Mouse (Mus musculus) kidney, postnatal 0 days (tissue): Measurements from ENCODE around the gene Lmna. TPM values are rescaled to one million over a fixed set of nuclear protein-coding genes. Genes with fewer than 3 reads are reported as not detected.

Source experiments
- ATAC-seq: fragments of 200-750 bp; cut with Nextera tagmentation; replicated peaks from 2 replicates; pipeline ENCODE4 v1.8.0; 2017; ENCODE audit warnings: low read depth, moderate number of reproducible peaks, moderate TSS enrichment, moderate library complexity; ENCODE audit not compliant: low FRiP score
- DNase-seq: peaks from one replicate; pipeline ENCODE4 v3.0.0-alpha.2; 2016; ENCODE audit warnings: low spot score
- H3K27ac ChIP-seq: fragments of 300-500 bp; sonication (generic); 2 replicates; pipeline ENCODE4 v1.5.1; 2014; ENCODE audit warnings: mild to moderate bottlenecking
- H3K27me3 ChIP-seq: fragments of 300-500 bp; sonication (generic); 2 replicates; pipeline ENCODE4 v1.6.1; 2014; ENCODE audit warnings: low read length, mixed read lengths; ENCODE audit not compliant: insufficient read depth
- H3K36me3 ChIP-seq: fragments of 300-500 bp; sonication (generic); 2 replicates; pipeline ENCODE4 v1.6.1; 2014; ENCODE audit warnings: low read length, mixed read lengths; ENCODE audit not compliant: insufficient read depth
- H3K4me1 ChIP-seq: fragments of 300-500 bp; sonication (generic); replicated peaks from 2 replicates; pipeline ENCODE4 v1.6.1; 2014; ENCODE audit warnings: antibody characterized with exemption, low read length, mixed read lengths; ENCODE audit not compliant: insufficient read depth
- H3K4me2 ChIP-seq: fragments of 300-500 bp; sonication (generic); 2 replicates; pipeline ENCODE4 v1.6.1; 2014; ENCODE audit warnings: mild to moderate bottlenecking, low read length, moderate library complexity, mixed read lengths
- H3K4me3 ChIP-seq: fragments of 300-500 bp; sonication (generic); replicated peaks from 2 replicates; pipeline ENCODE4 v1.5.1; 2014; ENCODE audit warnings: low read depth, low read length
- H3K9ac ChIP-seq: fragments of 300-500 bp; sonication (generic); 2 replicates; pipeline ENCODE4 v1.6.1; 2014; ENCODE audit warnings: low read depth, low read length
- H3K9me3 ChIP-seq: fragments of 300-500 bp; sonication (generic); replicated peaks from 2 replicates; pipeline ENCODE4 v1.6.1; 2016; ENCODE audit warnings: low read length, inconsistent platforms, mixed read lengths
- CTCF ChIP-seq: IDR thresholded peaks from 2 replicates; pipeline ENCODE4 v1.5.1; 2016; ENCODE audit warnings: antibody characterized with exemption, low read depth, mild to moderate bottlenecking, moderate library complexity
- WGBS: fragments of 180-500 bp; shearing (Covaris S2); extraction: QIAGEN DNeasy Blood & Tissue Kit; methylation state at CpG from one replicate; pipeline ENCODE4 v1.1.7; 2014; 5-methylcytosine and 5-hydroxymethylcytosine counted together
- polyA plus RNA-seq: library from polyadenylated mRNA; unstranded; fragments of >200 nt; fragmentation: Nextera tagmentation; extraction: Ambion mirVana; gene quantifications from 2 replicates; pipeline ENCODE4 v1.2.1, GENCODE M21; 2015

The Lmna gene
- polyA plus RNA-seq, 1 experiment from 2014 or later, result 99.3 TPM

- DNase-seq (no peak), ATAC-seq (no peak)
- H3K4me2 ChIP-seq, result no peak overlapping the region
- H3K9me3 ChIP-seq, result no peaks in the 10 kb centered on the region
- H3K9ac ChIP-seq, result no peak overlapping the region
- peaks cover 15% of the 10 kb centered on the region for H3K4me1 ChIP-seq
- no peaks in the 10 kb centered on the region for H3K27me3 ChIP-seq
- H3K4me3 ChIP-seq, result no peak overlapping the region
- no peaks in the 10 kb centered on the region for H3K36me3 ChIP-seq
- H3K27ac ChIP-seq, result no peak overlapping the region
- no peak for TF ChIP-seq CTCF
- WGBS, result 51% methylated on average over 8 of the region's 8 CpGs
Measured at GRCm38 (mm10) chr3:88453369-88453768, 56.4 kb downstream of the Lmna start.

GRCm38 (mm10) chr3:88452716-88453115 lies 57.0 kb downstream of the Lmna start:
- ATAC-seq, result no peak
- no peak overlapping the region for H3K4me2 ChIP-seq
- no peak overlapping the region for H3K4me3 ChIP-seq
- WGBS, result 80% methylated on average over 6 of the region's 6 CpGs
- H3K36me3 ChIP-seq, result no peaks in the 10 kb centered on the region
- H3K27me3 ChIP-seq, result no peaks in the 10 kb centered on the region
- DNase-seq, result no peak
- no peak for TF ChIP-seq CTCF
- no peak overlapping the region for H3K9ac ChIP-seq
- no peaks in the 10 kb centered on the region for H3K9me3 ChIP-seq
- H3K27ac ChIP-seq, result no peak overlapping the region
- peaks cover 15% of the 10 kb centered on the region for H3K4me1 ChIP-seq

GRCm38 (mm10) chr3:88452246-88452645 lies 57.5 kb downstream of the Lmna start:
- H3K4me2 ChIP-seq, result no peak overlapping the region
- WGBS, result 57% methylated on average over 5 of the region's 5 CpGs
- H3K36me3 ChIP-seq, result 0 out of 2 replicates have a peak, but pooled peaks cover under 1% of the 10 kb centered on the region
- H3K9ac ChIP-seq, result no peak overlapping the region
- H3K27ac ChIP-seq, result no peak overlapping the region
- H3K27me3 ChIP-seq, result no peaks in the 10 kb centered on the region
- H3K4me3 ChIP-seq, result no peak overlapping the region
- no peaks in the 10 kb centered on the region for H3K9me3 ChIP-seq
- DNase-seq, result no peak
- peaks cover 12% of the 10 kb centered on the region for H3K4me1 ChIP-seq
- no peak for ATAC-seq
- no peak for TF ChIP-seq CTCF

GRCm38 (mm10) chr3:88450379-88451131 lies 59.2 kb downstream of the Lmna start:
- WGBS, result 79% methylated on average over 12 of the region's 12 CpGs
- 0 out of 2 replicates have a peak, but pooled peaks cover 3% of the 10 kb centered on the region for H3K36me3 ChIP-seq
- H3K9me3 ChIP-seq, result no peaks in the 10 kb centered on the region
- H3K4me3 ChIP-seq, result no peak overlapping the region
- H3K4me1 ChIP-seq, result peaks cover 9% of the 10 kb centered on the region; the same call in 1 of the 2 replicates
- H3K27ac ChIP-seq, result no peak overlapping the region
- ATAC-seq (no peak), DNase-seq (no peak)
- no peak for TF ChIP-seq CTCF
- H3K27me3 ChIP-seq, result no peaks in the 10 kb centered on the region
- H3K9ac ChIP-seq, result no peak overlapping the region; the same call in 1 of the 2 replicates
- no peak overlapping the region for H3K4me2 ChIP-seq

GRCm38 (mm10) chr3:88449395-88450023 lies 60.2 kb downstream of the Lmna start:
- ATAC-seq, result no peak
- H3K27ac ChIP-seq, result no peak overlapping the region
- 0 out of 2 replicates have a peak, but pooled peaks cover 7% of the 10 kb centered on the region for H3K36me3 ChIP-seq
- H3K27me3 ChIP-seq, result no peaks in the 10 kb centered on the region
- no peak overlapping the region for H3K4me3 ChIP-seq
- no peak overlapping the region; the same call in 1 of the 2 replicates for H3K9ac ChIP-seq
- peak overlapping the region; percentile 46 for H3K4me2 ChIP-seq
- DNase-seq, result peak; percentile 73
- no peak for TF ChIP-seq CTCF
- 0 out of 2 replicates have a peak, but pooled peaks cover 3% of the 10 kb centered on the region for H3K4me1 ChIP-seq
- WGBS, result 14% methylated on average over 21 of the region's 21 CpGs
- H3K9me3 ChIP-seq, result no peaks in the 10 kb centered on the region

GRCm38 (mm10) chr3:88448443-88448842 lies 61.3 kb downstream of the Lmna start:
- no peak for ATAC-seq
- Histone ChIP-seq H3K9ac (no peak overlapping the region), H3K27me3 (no peaks in the 10 kb centered on the region), H3K4me1 (no peaks in the 10 kb centered on the region), H3K4me3 (no peak overlapping the region), H3K36me3 (0 out of 2 replicates have a peak, but pooled peaks cover 7% of the 10 kb centered on the region), H3K4me2 (no peak overlapping the region), H3K9me3 (no peaks in the 10 kb centered on the region), H3K27ac (no peak overlapping the region)
- no peak for DNase-seq
- TF ChIP-seq CTCF, result no peak
- WGBS, result 88% methylated on average over 8 of the region's 8 CpGs
